Mouse (Mus musculus) kidney, adult 2 months (tissue): Measurements from ENCODE around the gene Pdhx.

Source experiments
- CTCF ChIP-seq: fragments of 200-500 bp; conservative IDR thresholded peaks from 2 replicates; pipeline ENCODE4 v1.5.1; 2011; ENCODE audit warnings: low read depth, mild to moderate bottlenecking, control low read depth, low read length, moderate library complexity, mixed read lengths; ENCODE audit not compliant: insufficient read depth, insufficient read length
- POLR2A ChIP-seq: fragments of 200-500 bp; IDR thresholded peaks from one replicate; pipeline ENCODE4 v1.6.1; 2011; ENCODE audit warnings: low read depth, low read length, control low read depth

DNA sequence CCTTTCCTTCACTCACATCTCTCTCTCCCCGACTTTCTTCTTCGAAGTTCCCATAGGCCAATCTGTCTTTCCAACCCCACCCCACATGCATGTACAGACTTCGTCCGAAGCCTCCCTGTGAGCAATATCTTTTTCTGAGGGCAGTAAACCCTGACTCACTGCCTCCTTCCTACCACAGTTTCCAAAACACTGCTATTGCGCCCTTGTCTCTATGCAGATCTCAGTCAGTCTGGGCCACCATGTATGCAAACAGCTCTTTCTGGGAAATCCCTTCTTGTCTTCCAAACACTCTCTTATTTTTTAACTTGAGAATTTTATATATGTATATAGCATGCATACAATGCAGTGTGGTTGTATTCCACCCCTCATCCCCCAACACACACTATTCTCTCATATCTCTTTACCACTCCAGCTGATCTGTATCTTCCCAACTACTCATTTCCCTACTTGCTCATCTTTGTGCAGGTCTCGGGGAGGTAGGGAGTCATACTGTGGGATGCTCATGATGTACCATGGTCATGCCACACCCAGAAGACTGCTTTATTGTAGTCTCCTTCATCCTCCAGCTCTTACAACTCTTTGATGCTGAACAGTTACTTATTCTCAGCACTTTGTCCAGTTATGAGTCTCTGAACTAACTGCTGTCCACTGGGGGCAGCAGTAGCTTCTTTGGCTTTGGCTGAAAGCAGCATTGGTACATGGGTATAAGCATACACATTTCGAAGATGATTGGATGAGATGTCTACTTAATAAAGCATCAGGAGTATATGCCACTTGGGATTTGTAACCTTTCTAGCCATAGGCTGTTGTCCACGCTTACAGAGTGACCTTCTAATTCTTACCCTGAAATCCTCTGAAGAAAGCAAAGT, 91.6 kb downstream of the Pdhx start:
- TF ChIP-seq CTCF (no peak), POLR2A (no peak)
